Mouse (Mus musculus) neural tube, embryonic 14.5 days (tissue): Measurements from ENCODE around the gene Ttll5. TPM values are rescaled to one million over a fixed set of nuclear protein-coding genes. Genes with fewer than 3 reads are reported as not detected.

Experiments
- ATAC-seq: fragments of 200-750 bp; cut with Nextera tagmentation; 2 replicates; pipeline ENCODE4 v1.8.0; 2017; ENCODE audit warnings: low read depth, mild to moderate bottlenecking, moderate TSS enrichment, moderate library complexity
- H3K27ac ChIP-seq: fragments of 300-500 bp; sonication (generic); 2 replicates; pipeline ENCODE4 v1.5.1; 2014; ENCODE audit warnings: low read depth, mild to moderate bottlenecking, control low read depth, low read length, moderate library complexity, mixed read lengths
- H3K27me3 ChIP-seq: fragments of 300-500 bp; sonication (generic); 2 replicates; pipeline ENCODE4 v1.6.1; 2014; ENCODE audit warnings: low read length; ENCODE audit not compliant: control insufficient read depth, insufficient read depth
- H3K36me3 ChIP-seq: fragments of 300-500 bp; sonication (generic); 2 replicates; pipeline ENCODE4 v1.6.1; 2014; ENCODE audit warnings: low read length, mixed read lengths; ENCODE audit not compliant: control insufficient read depth, insufficient read depth
- H3K4me1 ChIP-seq: fragments of 300-500 bp; sonication (generic); 2 replicates; pipeline ENCODE4 v1.6.1; 2014; ENCODE audit warnings: low read length; ENCODE audit not compliant: control insufficient read depth, insufficient read depth
- H3K4me2 ChIP-seq: fragments of 300-500 bp; sonication (generic); 2 replicates; pipeline ENCODE4 v1.6.1; 2014; ENCODE audit warnings: mild to moderate bottlenecking, low read depth, low read length, control low read depth
- H3K4me3 ChIP-seq: fragments of 300-500 bp; sonication (generic); 2 replicates; pipeline ENCODE4 v1.5.1; 2014; ENCODE audit warnings: low read depth, low read length, control low read depth, mixed read lengths
- H3K9ac ChIP-seq: fragments of 300-500 bp; sonication (generic); replicated peaks from 2 replicates; pipeline ENCODE4 v1.6.1; 2014; ENCODE audit warnings: low read depth, mild to moderate bottlenecking, control low read depth, low read length, mixed read lengths
- H3K9me3 ChIP-seq: fragments of 300-500 bp; sonication (generic); 2 replicates; pipeline ENCODE4 v1.6.1; 2016; ENCODE audit warnings: low read length; ENCODE audit not compliant: control insufficient read depth
- WGBS: fragments of 180-500 bp; shearing (Covaris S2); extraction: QIAGEN DNeasy Blood & Tissue Kit; methylation state at CpG from one replicate; pipeline ENCODE4 v1.1.7; 2014; 5-methylcytosine and 5-hydroxymethylcytosine counted together
- polyA plus RNA-seq: library from polyadenylated mRNA; unstranded; fragments of >200 nt; fragmentation: Nextera tagmentation; extraction: Ambion mirVana; gene quantifications from 2 replicates; pipeline ENCODE4 v1.2.1, GENCODE M21; 2014

Gene Ttll5
- polyA plus RNA-seq, 1 experiment from 2014 or later, result 18.0 TPM

- 94% methylated on average over 7 of the region's 7 CpGs for WGBS
- no peak overlapping the region for H3K27ac ChIP-seq
- no peak overlapping the region for H3K9ac ChIP-seq
- no peak overlapping the region for H3K4me2 ChIP-seq
- H3K36me3 ChIP-seq, result peaks cover 3% of the 10 kb centered on the region
- no peak for ATAC-seq
- no peak overlapping the region for H3K4me3 ChIP-seq
- H3K27me3 ChIP-seq, result no peaks in the 10 kb centered on the region
- no peaks in the 10 kb centered on the region for H3K9me3 ChIP-seq
- 0 out of 2 replicates have a peak, but pooled peaks cover 5% of the 10 kb centered on the region for H3K4me1 ChIP-seq
Observed at GRCm38 (mm10) chr12:86085873-86086272, 261.4 kb downstream of the Ttll5 start.

- no peaks in the 10 kb centered on the region for H3K9me3 ChIP-seq
- no peak for ATAC-seq
- H3K36me3 ChIP-seq, result peaks cover 3% of the 10 kb centered on the region
- H3K9ac ChIP-seq, result no peak overlapping the region
- no peak overlapping the region for H3K27ac ChIP-seq
- 0 out of 2 replicates have a peak, but pooled peaks cover 5% of the 10 kb centered on the region for H3K4me1 ChIP-seq
- H3K27me3 ChIP-seq, result no peaks in the 10 kb centered on the region
- no peak overlapping the region for H3K4me2 ChIP-seq
- 84% methylated on average over 8 of the region's 8 CpGs for WGBS
- H3K4me3 ChIP-seq, result no peak overlapping the region
Observed at GRCm38 (mm10) chr12:86086550-86086949, 262.1 kb downstream of the Ttll5 start.

- no peak overlapping the region for H3K4me2 ChIP-seq
- no peak for ATAC-seq
- H3K36me3 ChIP-seq, result peaks cover 3% of the 10 kb centered on the region
- no peak overlapping the region for H3K27ac ChIP-seq
- no peaks in the 10 kb centered on the region for H3K27me3 ChIP-seq
- 0 out of 2 replicates have a peak, but pooled peaks cover 3% of the 10 kb centered on the region for H3K4me1 ChIP-seq
- H3K9ac ChIP-seq, result no peak overlapping the region
- H3K4me3 ChIP-seq, result no peak overlapping the region
- H3K9me3 ChIP-seq, result no peaks in the 10 kb centered on the region
- WGBS, result 70% methylated on average over 7 of the region's 7 CpGs
Observed at GRCm38 (mm10) chr12:86088042-86088441, 263.6 kb downstream of the Ttll5 start.

DNA sequence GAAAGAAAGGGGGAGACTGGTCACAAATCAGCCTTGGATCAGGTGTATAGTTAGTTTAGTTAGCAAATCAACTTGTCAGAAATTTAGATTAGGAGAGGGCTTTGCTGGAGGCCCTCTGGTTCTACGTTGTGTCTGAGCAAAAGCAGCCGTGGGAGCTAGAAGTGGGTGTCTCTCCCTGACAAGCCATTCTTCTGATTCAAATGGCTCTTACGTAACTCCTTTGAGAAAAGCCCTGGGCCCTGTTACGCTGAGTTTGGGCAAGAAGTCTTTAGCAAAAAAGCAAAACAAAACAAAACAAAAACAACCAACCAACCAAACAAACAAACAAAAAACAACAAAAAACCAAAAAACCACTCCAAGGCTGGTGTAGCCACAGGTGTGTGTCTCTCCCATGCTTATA lies 266.3 kb downstream of the Ttll5 start:
- peaks cover 3% of the 10 kb centered on the region; the same call in 1 of the 2 replicates for H3K36me3 ChIP-seq
- no peak for ATAC-seq
- H3K27me3 ChIP-seq, result no peaks in the 10 kb centered on the region
- H3K4me2 ChIP-seq, result no peak overlapping the region
- no peaks in the 10 kb centered on the region for H3K9me3 ChIP-seq
- H3K4me3 ChIP-seq, result no peak overlapping the region
- no peak overlapping the region for H3K9ac ChIP-seq
- WGBS, result 83% methylated on average over 4 of the region's 4 CpGs
- H3K4me1 ChIP-seq, result no peaks in the 10 kb centered on the region
- H3K27ac ChIP-seq, result no peak overlapping the region

GRCm38 (mm10) chr12:86091601-86092132 lies 267.2 kb downstream of the Ttll5 start:
- Histone ChIP-seq H3K27me3 (no peaks in the 10 kb centered on the region), H3K9ac (no peak overlapping the region), H3K9me3 (no peaks in the 10 kb centered on the region), H3K4me1 (no peaks in the 10 kb centered on the region), H3K4me2 (no peak overlapping the region), H3K36me3 (no peaks in the 10 kb centered on the region; the same call in 1 of the 2 replicates), H3K4me3 (no peak overlapping the region), H3K27ac (no peak overlapping the region)
- WGBS, result 56% methylated on average over 18 of the region's 18 CpGs
- no peak for ATAC-seq

- Histone ChIP-seq H3K36me3 (no peaks in the 10 kb centered on the region; the same call in 1 of the 2 replicates), H3K27me3 (no peaks in the 10 kb centered on the region), H3K4me2 (no peak overlapping the region), H3K9me3 (no peaks in the 10 kb centered on the region), H3K9ac (no peak overlapping the region), H3K4me1 (no peaks in the 10 kb centered on the region), H3K4me3 (no peak overlapping the region), H3K27ac (no peak overlapping the region)
- 98% methylated on average over 4 of the region's 4 CpGs for WGBS
- no peak for ATAC-seq
Observed at GRCm38 (mm10) chr12:86094075-86094474, 269.6 kb downstream of the Ttll5 start.

GRCm38 (mm10) chr12:86095806-86096205 lies 271.3 kb downstream of the Ttll5 start:
- ATAC-seq, result no peak
- Histone ChIP-seq H3K9me3 (no peaks in the 10 kb centered on the region), H3K36me3 (no peaks in the 10 kb centered on the region), H3K27me3 (no peaks in the 10 kb centered on the region), H3K4me2 (no peak overlapping the region), H3K4me3 (no peak overlapping the region), H3K4me1 (no peaks in the 10 kb centered on the region), H3K9ac (no peak overlapping the region), H3K27ac (no peak overlapping the region)
- 94% methylated on average over 4 of the region's 4 CpGs for WGBS

GRCm38 (mm10) chr12:86097781-86098180 lies 273.3 kb downstream of the Ttll5 start:
- no peak overlapping the region for H3K9ac ChIP-seq
- no peak overlapping the region for H3K4me3 ChIP-seq
- H3K9me3 ChIP-seq, result no peaks in the 10 kb centered on the region
- no peaks in the 10 kb centered on the region for H3K36me3 ChIP-seq
- ATAC-seq, result no peak
- no peak overlapping the region for H3K4me2 ChIP-seq
- H3K27ac ChIP-seq, result no peak overlapping the region
- no peaks in the 10 kb centered on the region for H3K27me3 ChIP-seq
- WGBS, result 55% methylated on average over 11 of the region's 11 CpGs
- peaks cover 2% of the 10 kb centered on the region; the same call in 1 of the 2 replicates for H3K4me1 ChIP-seq

DNA sequence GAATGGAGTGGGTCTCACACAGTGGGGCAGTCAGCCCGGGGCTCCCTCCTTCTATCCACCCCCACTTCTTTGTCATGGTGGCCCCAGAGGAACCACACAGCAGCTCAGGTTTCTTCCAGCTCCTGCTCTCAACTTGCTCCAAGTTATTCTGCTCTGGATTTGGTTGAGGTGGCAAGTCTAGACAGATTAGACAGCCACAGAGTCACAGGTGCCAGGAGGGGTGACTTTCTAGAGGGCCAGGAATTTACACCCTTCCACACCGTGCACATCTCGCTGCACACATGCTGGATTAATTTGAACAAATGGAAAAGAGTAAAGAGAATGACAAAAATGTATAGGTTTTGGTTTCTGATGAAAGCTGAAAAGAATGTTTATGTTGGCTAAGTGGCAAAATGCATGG lies 276.3 kb downstream of the Ttll5 start:
- Histone ChIP-seq H3K27me3 (no peaks in the 10 kb centered on the region), H3K4me2 (no peak overlapping the region), H3K4me3 (no peak overlapping the region), H3K9me3 (no peaks in the 10 kb centered on the region), H3K4me1 (peaks cover 13% of the 10 kb centered on the region; the same call in 1 of the 2 replicates), H3K9ac (no peak overlapping the region), H3K27ac (no peak overlapping the region), H3K36me3 (no peaks in the 10 kb centered on the region)
- 95% methylated on average over 3 of the region's 3 CpGs for WGBS
- ATAC-seq, result no peak
